Mouse (Mus musculus) liver, embryonic 18 days (tissue): ENCODE data around the gene Mmachc. TPM values are rescaled to one million over a fixed set of nuclear protein-coding genes. Genes with fewer than 3 reads are reported as not detected.

Source experiments
- polyA plus RNA-seq: library from polyadenylated mRNA; depleted of rRNA; stranded (reverse); fragments of >200 nt; gene quantifications from 2 replicates; pipeline ENCODE4 v1.2.3, GENCODE M21; 2012; rRNA removed

Mmachc gene
- 7.0 and 7.4 TPM in 2 replicates for polyA plus RNA-seq

DNA sequence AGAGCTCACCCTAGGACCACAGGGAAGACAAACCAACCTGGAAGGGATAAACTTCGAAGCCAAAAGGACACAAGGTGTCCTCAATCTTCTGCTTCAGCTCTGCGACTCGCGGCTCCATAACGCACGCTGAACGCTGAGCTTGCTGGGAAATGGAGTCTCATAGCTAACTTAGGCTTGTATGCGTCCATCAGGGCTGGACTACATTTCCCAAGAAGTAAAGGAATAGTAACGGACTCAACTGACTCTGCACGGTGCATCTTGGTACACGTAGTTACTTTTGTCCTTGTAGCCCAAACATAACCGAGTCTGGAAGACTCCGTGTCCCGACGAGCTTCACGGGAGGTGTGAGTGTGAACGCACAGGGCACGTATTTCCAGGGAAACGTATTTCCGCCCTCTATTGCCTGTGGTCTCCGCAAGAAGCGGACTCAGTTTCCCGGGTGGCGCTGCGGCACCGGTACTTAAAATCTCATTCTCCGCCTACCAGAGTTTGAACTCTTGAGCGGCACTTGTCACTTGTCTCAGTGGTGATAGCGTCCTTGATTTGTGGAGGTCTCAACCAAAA lies at the start of gene Mmachc, which contains the start of gene Ccdc163:
Mmachc (minus strand) TSS at position 206 of the 564 bp plus-strand sequence.
Ccdc163 (plus strand) TSS at position 309 of the 564 bp plus-strand sequence.

DNA sequence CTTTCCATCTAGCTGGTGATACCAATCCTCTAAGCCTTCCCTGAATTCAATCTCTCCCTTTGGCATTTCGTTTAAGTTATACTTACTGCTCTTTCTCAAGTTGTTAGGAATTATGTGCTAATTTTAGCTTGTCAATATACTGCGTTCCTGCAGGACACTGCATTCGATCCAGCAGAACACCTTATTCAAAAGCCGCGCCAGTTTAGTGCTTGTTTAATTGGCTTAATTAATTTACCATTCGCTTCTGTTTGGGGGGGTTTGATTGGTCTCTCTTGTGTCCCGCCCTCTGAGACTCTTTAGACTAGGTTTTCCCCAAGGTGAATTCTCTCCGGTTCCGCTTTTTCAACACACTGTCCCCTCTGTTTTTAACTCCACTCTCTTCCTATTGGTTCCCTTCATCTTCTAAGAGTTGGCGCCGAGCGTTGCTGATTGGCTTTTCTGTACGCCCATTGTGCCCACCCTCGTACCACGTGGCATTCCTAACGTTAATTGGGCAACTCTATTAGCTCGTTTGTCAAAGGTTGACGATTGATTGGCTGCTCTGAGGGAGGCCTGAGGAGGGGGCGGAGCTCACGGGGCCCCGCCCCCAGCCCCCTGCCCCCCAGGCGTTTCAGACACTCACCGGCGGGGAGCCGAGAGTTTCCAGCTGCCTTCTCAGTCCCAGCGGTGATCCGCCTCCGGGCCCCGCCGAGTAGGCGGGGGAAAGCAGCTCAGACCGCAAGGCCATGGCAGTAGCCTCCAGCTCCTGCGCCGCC lies 12.3 kb upstream of the Mmachc start, which contains the start of gene Tesk2:
Tesk2 (plus strand) TSS at position 606 of the 755 bp plus-strand sequence.

DNA sequence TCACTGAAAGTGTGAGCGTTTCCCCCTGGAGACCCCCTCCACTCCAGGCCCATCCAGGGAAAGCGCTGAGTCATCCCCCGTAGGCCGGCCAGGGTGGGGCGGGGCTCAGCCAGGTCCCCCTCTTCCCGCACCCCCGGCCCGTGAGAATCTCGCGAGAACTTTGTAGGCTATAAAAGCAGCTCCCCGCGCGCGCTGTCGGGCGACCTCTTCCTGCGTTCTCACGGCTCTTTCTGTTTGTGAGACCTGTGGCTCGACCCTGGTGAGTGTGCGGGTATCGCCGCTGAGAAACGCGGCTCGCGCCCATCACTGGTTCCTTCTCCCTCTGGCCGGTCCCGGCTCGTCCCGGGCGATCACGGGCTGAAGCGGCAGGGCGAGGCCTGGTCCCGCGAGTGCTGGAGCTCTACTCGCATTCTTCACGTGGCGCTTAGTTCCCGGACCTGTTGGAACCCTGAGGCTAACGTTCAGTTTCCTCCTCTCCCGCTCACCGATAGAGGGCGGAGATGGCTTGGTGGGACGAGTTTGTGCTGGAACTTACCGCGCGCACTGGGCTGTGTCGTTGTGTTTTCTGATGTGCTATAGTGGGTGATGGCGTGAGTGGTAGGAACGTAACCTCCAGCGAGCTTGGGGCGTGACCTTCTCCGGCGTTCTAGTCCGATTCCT lies 22.7 kb downstream of the Mmachc start, which contains the start of gene Prdx1:
Prdx1 (plus strand) TSS at position 143 of the 660 bp plus-strand sequence.

Other genes starting within 250 kb of the Mmachc start
- 6.7 and 8.6 TPM in 2 replicates for gene Mast2, start 244.2 kb downstream of the Mmachc start, polyA plus RNA-seq
- 4.6 and 4.7 TPM in 2 replicates for gene Ipp, start 200.9 kb downstream of the Mmachc start, polyA plus RNA-seq
- gene Tmem69, start 152.5 kb downstream of the Mmachc start, polyA plus RNA-seq, result 6.6 and 7.1 TPM in 2 replicates
- 26.6 TPM in 2 replicates for gene Gpbp1l1, start 150.7 kb downstream of the Mmachc start, polyA plus RNA-seq
- 3.4 and 3.9 TPM in 2 replicates for gene Ccdc17, start 111.8 kb downstream of the Mmachc start, polyA plus RNA-seq
- gene Nasp, start 80.5 kb downstream of the Mmachc start, polyA plus RNA-seq, result 20.1 TPM in 2 replicates
- 277 and 296 TPM in 2 replicates for gene Akr1a1, start 56.7 kb downstream of the Mmachc start, polyA plus RNA-seq
- gene Prdx1, start 22.9 kb downstream of the Mmachc start, polyA plus RNA-seq, result 463 and 613 TPM in 2 replicates
- gene Ccdc163, start 103 bp upstream of the Mmachc start, polyA plus RNA-seq, result 17.1 and 20.6 TPM in 2 replicates
- gene Tesk2, start 12.5 kb upstream of the Mmachc start, polyA plus RNA-seq, result 4.7 and 4.9 TPM in 2 replicates
- 9.7 and 11.0 TPM in 2 replicates for gene Toe1, start 99.2 kb upstream of the Mmachc start, polyA plus RNA-seq
- 2.8 and 3.1 TPM in 2 replicates for gene Mutyh, start 99.3 kb upstream of the Mmachc start, polyA plus RNA-seq
- gene Hpdl, start 113.3 kb upstream of the Mmachc start, polyA plus RNA-seq, result 0.06 and 0.07 TPM in 2 replicates
- 0.05 and 0.07 TPM in 2 replicates for gene Zswim5, start 169.0 kb upstream of the Mmachc start, polyA plus RNA-seq